Mouse (Mus musculus) kidney, embryonic 14.5 days (tissue): ENCODE measurements around the gene Rasal1. TPM values are rescaled to one million over a fixed set of nuclear protein-coding genes. Genes with fewer than 3 reads are reported as not detected.

ENCODE experiments used
- ATAC-seq: fragments of 200-750 bp; cut with Nextera tagmentation; 2 replicates; pipeline ENCODE4 v1.8.0; 2017; ENCODE audit warnings: moderate number of reproducible peaks, mild to moderate bottlenecking, moderate TSS enrichment, moderate library complexity; ENCODE audit not compliant: low FRiP score, low TSS enrichment
- H3K27ac ChIP-seq: fragments of 300-500 bp; sonication (generic); 2 replicates; pipeline ENCODE4 v1.5.1; 2014; ENCODE audit warnings: low read depth, mild to moderate bottlenecking, low read length, moderate library complexity, mixed read lengths
- H3K27me3 ChIP-seq: fragments of 300-500 bp; sonication (generic); 2 replicates; pipeline ENCODE4 v1.6.1; 2014; ENCODE audit warnings: mild to moderate bottlenecking, low read length; ENCODE audit not compliant: control insufficient read depth, insufficient read depth
- H3K36me3 ChIP-seq: fragments of 300-500 bp; sonication (generic); 2 replicates; pipeline ENCODE4 v1.6.1; 2014; ENCODE audit warnings: low read length, mixed read lengths; ENCODE audit not compliant: control insufficient read depth, insufficient read depth
- H3K4me1 ChIP-seq: fragments of 300-500 bp; sonication (generic); 2 replicates; pipeline ENCODE4 v1.6.1; 2014; ENCODE audit warnings: low read length, mixed read lengths; ENCODE audit not compliant: control insufficient read depth, insufficient read depth
- H3K4me2 ChIP-seq: fragments of 300-500 bp; sonication (generic); replicated peaks from 2 replicates; pipeline ENCODE4 v1.6.1; 2014; ENCODE audit warnings: low read depth, mild to moderate bottlenecking, low read length
- H3K4me3 ChIP-seq: fragments of 300-500 bp; sonication (generic); 2 replicates; pipeline ENCODE4 v1.5.1; 2014; ENCODE audit warnings: mild to moderate bottlenecking, low read length
- H3K9ac ChIP-seq: fragments of 300-500 bp; sonication (generic); 2 replicates; pipeline ENCODE4 v1.6.1; 2014; ENCODE audit warnings: low read depth, mild to moderate bottlenecking, low read length, moderate library complexity
- H3K9me3 ChIP-seq: fragments of 300-500 bp; sonication (generic); 2 replicates; pipeline ENCODE4 v1.6.1; 2016; ENCODE audit warnings: low read length; ENCODE audit not compliant: control insufficient read depth
- whole genome bisulfite sequencing: fragments of 180-500 bp; shearing (Covaris S2); extraction: QIAGEN DNeasy Blood & Tissue Kit; methylation state at CpG from one replicate; pipeline ENCODE4 v1.1.7; 2014; 5-methylcytosine and 5-hydroxymethylcytosine counted together
- polyA plus RNA-seq: library from polyadenylated mRNA; unstranded; fragments of >200 nt; fragmentation: Nextera tagmentation; extraction: Ambion mirVana; gene quantifications from 2 replicates; pipeline ENCODE4 v1.2.1, GENCODE M21; 2014

The Rasal1 gene
- polyA plus RNA-seq, 1 experiment from 2014 or later, result 0.23 TPM

GRCm38 (mm10) chr5:120711416-120711815 is 62.8 kb downstream of the Rasal1 start:
- no peaks in the 10 kb centered on the region for H3K36me3 ChIP-seq
- peaks cover 43% of the 10 kb centered on the region for H3K27me3 ChIP-seq
- peak overlapping the region; percentile 55 for H3K9ac ChIP-seq
- peak overlapping the region; percentile 50 for H3K4me3 ChIP-seq
- under 1% methylated on average over 42 of the region's 43 CpGs for WGBS
- H3K9me3 ChIP-seq, result no peaks in the 10 kb centered on the region
- peaks cover 25% of the 10 kb centered on the region for H3K4me1 ChIP-seq
- no peak overlapping the region for H3K27ac ChIP-seq
- no peak for ATAC-seq
- H3K4me2 ChIP-seq, result peak overlapping the region; percentile 90

GRCm38 (mm10) chr5:120711827-120712226 is 63.2 kb downstream of the Rasal1 start, which contains the start of gene Dtx1:
Dtx1 (minus strand) TSS chr5:120711927.
- H3K9ac ChIP-seq, result peak within 1 kb of the TSS; percentile 55
- H3K27ac ChIP-seq, result no peak within 1 kb of the TSS
- H3K9me3 ChIP-seq, result no peaks in the 10 kb centered on the region
- 36% methylated on average over 3 of the region's 3 CpGs for WGBS
- peak; percentile 28; the same call in 1 of the 2 replicates for ATAC-seq
- H3K36me3 ChIP-seq, result no peaks in the 10 kb centered on the region
- peak within 1 kb of the TSS; percentile 90 for H3K4me2 ChIP-seq
- peaks cover 21% of the 10 kb centered on the region; the same call in 1 of the 2 replicates for H3K4me1 ChIP-seq
- peaks cover 43% of the 10 kb centered on the region for H3K27me3 ChIP-seq
- H3K4me3 ChIP-seq, result peak within 1 kb of the TSS; percentile 50

- 63% methylated on average over 8 of the region's 8 CpGs for WGBS
- no peak overlapping the region for H3K4me3 ChIP-seq
- H3K36me3 ChIP-seq, result no peaks in the 10 kb centered on the region
- no peaks in the 10 kb centered on the region for H3K9me3 ChIP-seq
- peaks cover 43% of the 10 kb centered on the region for H3K27me3 ChIP-seq
- no peak overlapping the region for H3K27ac ChIP-seq
- H3K9ac ChIP-seq, result no peak overlapping the region
- H3K4me2 ChIP-seq, result no peak overlapping the region
- H3K4me1 ChIP-seq, result peaks cover 18% of the 10 kb centered on the region; the same call in 1 of the 2 replicates
- no peak for ATAC-seq
Observed at GRCm38 (mm10) chr5:120712721-120713120, 64.1 kb downstream of the Rasal1 start.

- WGBS, result 4% methylated on average over 16 of the region's 16 CpGs
- H3K27ac ChIP-seq, result no peak overlapping the region
Observed at GRCm38 (mm10) chr5:120714314-120714713, 65.7 kb downstream of the Rasal1 start.

GRCm38 (mm10) chr5:120717136-120717535 is 68.5 kb downstream of the Rasal1 start:
- H3K27ac ChIP-seq, result no peak overlapping the region
- H3K4me1 ChIP-seq, result no peaks in the 10 kb centered on the region
- WGBS, result 80% methylated on average over 10 of the region's 10 CpGs
- H3K9ac ChIP-seq, result no peak overlapping the region
- H3K4me2 ChIP-seq, result no peak overlapping the region
- H3K9me3 ChIP-seq, result no peaks in the 10 kb centered on the region
- H3K4me3 ChIP-seq, result no peak overlapping the region
- H3K27me3 ChIP-seq, result peaks cover 17% of the 10 kb centered on the region
- no peak for ATAC-seq
- H3K36me3 ChIP-seq, result no peaks in the 10 kb centered on the region

More at GRCm38 (mm10) chr5:120714314-120714713, 65.7 kb downstream of the Rasal1 start:
- Histone ChIP-seq H3K4me2 (no peak overlapping the region), H3K4me3 (no peak overlapping the region), H3K27me3 (peaks cover 43% of the 10 kb centered on the region), H3K36me3 (no peaks in the 10 kb centered on the region), H3K9me3 (no peaks in the 10 kb centered on the region), H3K9ac (no peak overlapping the region), H3K4me1 (peaks cover 18% of the 10 kb centered on the region; the same call in 1 of the 2 replicates)
- no peak for ATAC-seq

- H3K27ac ChIP-seq, result no peak overlapping the region
- 50% methylated on average over 15 of the region's 15 CpGs for WGBS
- peaks cover 4% of the 10 kb centered on the region; the same call in 1 of the 2 replicates for H3K27me3 ChIP-seq
- H3K9ac ChIP-seq, result no peak overlapping the region
- ATAC-seq, result no peak
- no peak overlapping the region for H3K4me2 ChIP-seq
- H3K4me3 ChIP-seq, result no peak overlapping the region
- H3K4me1 ChIP-seq, result no peaks in the 10 kb centered on the region
- H3K9me3 ChIP-seq, result no peaks in the 10 kb centered on the region
- H3K36me3 ChIP-seq, result no peaks in the 10 kb centered on the region
Observed at GRCm38 (mm10) chr5:120718600-120719378, 70.2 kb downstream of the Rasal1 start.

- no peak overlapping the region for H3K4me3 ChIP-seq
- 58% methylated on average over 7 of the region's 7 CpGs for WGBS
- no peaks in the 10 kb centered on the region for H3K27me3 ChIP-seq
- H3K4me1 ChIP-seq, result no peaks in the 10 kb centered on the region
- no peak for ATAC-seq
- no peak overlapping the region for H3K4me2 ChIP-seq
- H3K36me3 ChIP-seq, result no peaks in the 10 kb centered on the region
- no peaks in the 10 kb centered on the region for H3K9me3 ChIP-seq
- no peak overlapping the region for H3K9ac ChIP-seq
- no peak overlapping the region for H3K27ac ChIP-seq
Observed at GRCm38 (mm10) chr5:120721005-120721404, 72.4 kb downstream of the Rasal1 start.

- Histone ChIP-seq H3K9ac (no peak overlapping the region), H3K4me2 (no peak overlapping the region), H3K9me3 (no peaks in the 10 kb centered on the region), H3K36me3 (no peaks in the 10 kb centered on the region), H3K4me1 (no peaks in the 10 kb centered on the region), H3K27ac (no peak overlapping the region), H3K27me3 (no peaks in the 10 kb centered on the region), H3K4me3 (no peak overlapping the region)
- no peak for ATAC-seq
- 52% methylated on average over 12 of the region's 12 CpGs for WGBS
Observed at GRCm38 (mm10) chr5:120725811-120726455, 77.3 kb downstream of the Rasal1 start.
